Mouse (Mus musculus) layer of hippocampus, adult 11-12 months (tissue): Measurements from ENCODE around the gene Rptor.

Experiments
- DNase-seq: peaks from one replicate; pipeline ENCODE4 v3.0.0; 2022; ENCODE audit warnings: low spot score

Rptor gene

GRCm38 (mm10) chr11:119862523-119863299 is 260.0 kb downstream of the Rptor start:
- no peak for DNase-seq

- peak; percentile 28 for DNase-seq
Measured at GRCm38 (mm10) chr11:119863421-119863821, 260.7 kb downstream of the Rptor start.

GRCm38 (mm10) chr11:119866837-119867236 is 264.1 kb downstream of the Rptor start:
- no peak for DNase-seq

GRCm38 (mm10) chr11:119868138-119868537 is 265.4 kb downstream of the Rptor start:
- no peak for DNase-seq

- DNase-seq = no peak
Measured at GRCm38 (mm10) chr11:119868556-119868955, 265.9 kb downstream of the Rptor start.

- DNase-seq = no peak
Measured at GRCm38 (mm10) chr11:119871141-119871540, 268.4 kb downstream of the Rptor start.

GRCm38 (mm10) chr11:119873643-119874042 is 270.9 kb downstream of the Rptor start:
- no peak for DNase-seq

GRCm38 (mm10) chr11:119874841-119875240 is 272.1 kb downstream of the Rptor start:
- no peak for DNase-seq

- DNase-seq = no peak
Measured at GRCm38 (mm10) chr11:119875685-119876084, 273.0 kb downstream of the Rptor start.

GRCm38 (mm10) chr11:119877124-119877523 is 274.4 kb downstream of the Rptor start:
- DNase-seq = no peak

GRCm38 (mm10) chr11:119879573-119879972 is 276.9 kb downstream of the Rptor start:
- DNase-seq = no peak

- no peak for DNase-seq
Measured at GRCm38 (mm10) chr11:119883646-119884045, 280.9 kb downstream of the Rptor start.

GRCm38 (mm10) chr11:119889966-119890365 is 287.3 kb downstream of the Rptor start:
- no peak for DNase-seq

GRCm38 (mm10) chr11:119891601-119892215 is 289.0 kb downstream of the Rptor start:
- no peak for DNase-seq

- DNase-seq = no peak
Measured at GRCm38 (mm10) chr11:119893667-119894236, 291.0 kb downstream of the Rptor start.

GRCm38 (mm10) chr11:119894634-119895033 is 291.9 kb downstream of the Rptor start:
- DNase-seq = no peak

- no peak for DNase-seq
Measured at GRCm38 (mm10) chr11:119897041-119897440, 294.3 kb downstream of the Rptor start.

GRCm38 (mm10) chr11:119898976-119899375 is 296.3 kb downstream of the Rptor start:
- DNase-seq = no peak

- no peak for DNase-seq
Measured at GRCm38 (mm10) chr11:119901174-119901573, 298.5 kb downstream of the Rptor start.

- DNase-seq = no peak
Measured at GRCm38 (mm10) chr11:119902891-119903290, 300.2 kb downstream of the Rptor start.

- DNase-seq = peak; percentile 81
Measured at GRCm38 (mm10) chr11:119904621-119905286, 302.0 kb downstream of the Rptor start.

- peak; percentile 18 for DNase-seq
Measured at GRCm38 (mm10) chr11:119905794-119906193, 303.1 kb downstream of the Rptor start.
